Mouse (Mus musculus): ENCODE results near the gene E2f3.

E2f3 gene

GRCm38 (mm10) chr13:29985855-29986755, at the start of gene E2f3:
E2f3 (minus strand) TSS chr13:29986063.
- DNase-seq (ENCODE audit: low spot score), result peak; percentile 99

- no peak for DNase-seq (ENCODE audit: low spot score)
Measured at GRCm38 (mm10) chr13:30034540-30034939, 48.7 kb upstream of the E2f3 start.

GRCm38 (mm10) chr13:30031684-30032335, 45.9 kb upstream of the E2f3 start:
- no peak for DNase-seq (ENCODE audit: low spot score)

GRCm38 (mm10) chr13:30027841-30028240, 42.0 kb upstream of the E2f3 start:
- no peak for DNase-seq (ENCODE audit: low spot score)

- DNase-seq (ENCODE audit: low spot score), result no peak
Measured at GRCm38 (mm10) chr13:30022487-30022886, 36.6 kb upstream of the E2f3 start.

- no peak for DNase-seq (ENCODE audit: low spot score)
Measured at GRCm38 (mm10) chr13:30018573-30018972, 32.7 kb upstream of the E2f3 start.

- no peak for DNase-seq (ENCODE audit: low spot score)
Measured at GRCm38 (mm10) chr13:30017611-30018010, 31.7 kb upstream of the E2f3 start.

GRCm38 (mm10) chr13:30014576-30014975, 28.7 kb upstream of the E2f3 start:
- DNase-seq (ENCODE audit: low spot score), result no peak

GRCm38 (mm10) chr13:30012226-30012625, 26.4 kb upstream of the E2f3 start:
- DNase-seq (ENCODE audit: low spot score), result no peak

- DNase-seq (ENCODE audit: low spot score), result no peak
Measured at GRCm38 (mm10) chr13:30008738-30009137, 22.9 kb upstream of the E2f3 start.

- no peak for DNase-seq (ENCODE audit: low spot score)
Measured at GRCm38 (mm10) chr13:30005422-30005821, 19.6 kb upstream of the E2f3 start.

GRCm38 (mm10) chr13:30004849-30005248, 19.0 kb upstream of the E2f3 start:
- DNase-seq (ENCODE audit: low spot score), result no peak

GRCm38 (mm10) chr13:30003169-30003568, 17.3 kb upstream of the E2f3 start:
- no peak for DNase-seq (ENCODE audit: low spot score)

- DNase-seq (ENCODE audit: low spot score), result no peak
Measured at GRCm38 (mm10) chr13:30001041-30001440, 15.2 kb upstream of the E2f3 start.

GRCm38 (mm10) chr13:29987956-29988355, 2.1 kb upstream of the E2f3 start:
- no peak for DNase-seq (ENCODE audit: low spot score)

- DNase-seq (ENCODE audit: low spot score), result no peak
Measured at GRCm38 (mm10) chr13:29986756-29987120, 875 bp upstream of the E2f3 start.

- peak; percentile 39 for DNase-seq (ENCODE audit: low spot score)
Measured at GRCm38 (mm10) chr13:29985101-29985854, 585 bp downstream of the E2f3 start.

GRCm38 (mm10) chr13:29984286-29985100, 1.4 kb downstream of the E2f3 start:
- DNase-seq (ENCODE audit: low spot score), result peak; percentile 70

- peak; percentile 31 for DNase-seq (ENCODE audit: low spot score)
Measured at GRCm38 (mm10) chr13:29983523-29984191, 2.2 kb downstream of the E2f3 start.

- no peak for DNase-seq (ENCODE audit: low spot score)
Measured at GRCm38 (mm10) chr13:29983037-29983436, 2.8 kb downstream of the E2f3 start.

- no peak for DNase-seq (ENCODE audit: low spot score)
Measured at GRCm38 (mm10) chr13:29982400-29982799, 3.5 kb downstream of the E2f3 start.

Measured in layer of hippocampus, adult 11-12 months (tissue).